Mouse (Mus musculus): ENCODE data around the gene Morf4l2.
"Not testable (repeated sequence)": the region's sequence is repeated elsewhere in the genome, so short reads cannot be mapped to it uniquely, and the experiment has no call there.

The Morf4l2 gene

DNA sequence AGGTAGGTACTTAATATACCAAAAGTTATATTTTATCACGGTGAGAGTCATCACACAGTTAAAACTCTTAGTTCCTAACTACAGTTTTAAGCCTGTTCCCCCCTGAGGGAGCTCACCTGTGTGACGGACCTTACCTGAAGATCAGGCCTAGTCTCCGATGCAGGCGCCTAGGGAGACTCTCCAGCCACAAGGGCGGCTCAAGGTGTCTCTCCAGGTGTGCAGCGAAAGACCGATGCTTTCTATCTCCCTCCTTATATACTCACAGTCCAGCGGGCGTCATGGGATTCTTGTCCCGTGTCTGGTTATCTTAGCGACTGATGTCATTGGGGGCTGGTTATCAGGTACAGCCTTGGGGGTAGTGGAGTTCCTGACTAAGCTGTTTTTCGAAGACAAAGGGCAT, at the start of gene Morf4l2:
Morf4l2 (minus strand) TSS at position 232 of the 400 bp plus-strand sequence.
- no peak for DNase-seq (ENCODE audit: low spot score in 2 of 2)

DNA sequence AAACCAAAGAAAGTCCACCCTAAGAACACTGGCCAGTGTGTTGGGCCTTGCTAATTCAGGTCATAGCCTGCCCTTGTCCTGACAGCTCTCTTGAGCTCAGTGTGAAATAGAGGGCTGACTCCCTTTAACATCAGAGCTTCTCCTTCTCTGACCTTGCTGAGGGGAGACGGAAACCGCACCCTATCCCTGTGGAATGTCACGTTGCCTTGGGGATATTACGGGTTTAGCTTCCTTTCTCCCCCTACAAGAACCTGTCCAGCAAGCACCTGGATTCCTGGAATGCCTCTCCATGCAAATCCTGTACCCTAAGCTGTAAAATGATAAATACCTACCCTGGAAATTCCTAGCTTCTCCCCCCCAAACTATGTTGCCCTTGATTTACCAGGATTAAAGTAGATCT, 46.0 kb upstream of the Morf4l2 start:
- DNase-seq (ENCODE audit: low spot score in 2 of 2) = no peak

DNA sequence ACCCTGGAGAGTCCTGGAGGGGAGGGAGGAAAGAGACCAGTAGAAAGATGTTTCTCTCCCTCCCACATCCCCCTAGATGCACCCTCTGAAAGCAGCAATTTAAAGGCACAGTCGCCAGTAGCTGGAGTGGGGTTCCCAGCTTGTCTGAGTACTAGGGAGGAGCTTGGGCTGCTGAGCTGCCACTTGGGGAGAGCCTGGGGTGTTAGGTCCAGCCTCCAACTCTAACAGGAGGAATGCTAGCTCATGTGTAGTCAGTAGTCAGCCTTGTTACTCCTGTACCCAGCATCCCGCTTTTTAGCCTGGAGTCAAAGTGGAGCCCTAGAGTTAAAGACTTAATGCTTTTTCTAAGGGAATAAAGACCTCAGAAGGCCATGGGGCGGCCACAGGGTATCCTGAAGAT, 36.6 kb upstream of the Morf4l2 start, which contains the start of gene Glra4:
Glra4 (minus strand) TSS at position 101 of the 400 bp plus-strand sequence.
- DNase-seq (ENCODE audit: low spot score in 2 of 2) = no peak

DNA sequence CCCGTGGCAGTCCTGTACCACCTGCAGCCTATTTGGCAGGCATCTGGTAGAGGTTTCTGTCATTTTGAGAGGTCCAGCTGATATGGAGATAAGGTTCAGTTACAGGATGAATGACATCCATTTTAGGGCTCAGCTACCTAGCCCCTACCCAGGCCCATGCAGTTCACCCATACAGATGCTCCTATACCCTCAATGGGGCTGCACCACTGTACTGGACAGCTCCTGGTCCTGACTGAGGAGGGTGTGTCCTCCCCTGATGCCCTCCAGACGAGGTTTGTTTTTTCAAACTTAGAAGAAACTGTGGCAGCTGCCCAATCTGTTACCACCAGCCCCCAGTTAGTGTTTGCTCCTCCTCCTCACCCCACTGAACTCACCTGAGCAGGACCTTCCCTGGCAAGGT, 35.8 kb upstream of the Morf4l2 start:
- DNase-seq (ENCODE audit: low spot score in 2 of 2) = no peak

DNA sequence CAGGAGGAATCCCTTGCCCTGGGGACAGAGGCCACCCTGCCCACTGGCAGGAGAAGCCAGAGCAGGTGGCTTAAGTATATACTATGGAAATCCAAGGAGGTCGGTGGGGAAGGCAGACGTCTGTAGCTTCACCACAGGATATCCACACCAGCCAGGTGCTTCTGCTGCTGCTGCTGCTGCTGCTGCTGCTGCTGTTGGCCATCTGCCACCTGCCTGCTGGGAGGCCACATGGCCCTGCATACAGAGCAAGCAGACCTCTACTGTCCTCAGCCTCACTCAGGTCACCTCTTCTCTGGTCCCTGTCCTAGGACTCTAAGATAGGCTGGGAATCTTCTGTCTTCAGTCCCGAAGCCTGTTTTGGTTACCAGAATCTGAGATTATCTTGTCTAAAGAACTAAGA, 34.6 kb upstream of the Morf4l2 start:
- DNase-seq (ENCODE audit: low spot score in 2 of 2) = no peak

DNA sequence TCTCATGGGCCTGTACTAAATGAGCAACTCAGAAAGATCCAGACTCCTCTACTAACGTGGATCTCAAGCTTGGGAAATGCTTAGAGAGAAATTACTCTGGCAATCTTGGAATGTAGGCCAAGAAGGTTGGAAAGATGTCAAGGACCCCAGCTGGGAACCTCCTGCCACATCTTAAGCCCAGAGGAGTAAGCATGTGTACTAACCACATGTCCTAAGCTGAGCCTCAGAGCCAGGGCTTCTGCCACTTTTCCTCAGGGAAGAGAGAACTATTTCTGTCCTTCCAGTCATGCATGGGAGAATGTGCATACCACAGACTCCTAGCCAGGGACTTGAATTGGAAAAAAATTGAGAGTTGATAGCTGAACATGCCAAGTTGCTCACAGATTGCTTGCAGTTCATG, 29.5 kb upstream of the Morf4l2 start:
- DNase-seq (ENCODE audit: low spot score in 2 of 2) = no peak

DNA sequence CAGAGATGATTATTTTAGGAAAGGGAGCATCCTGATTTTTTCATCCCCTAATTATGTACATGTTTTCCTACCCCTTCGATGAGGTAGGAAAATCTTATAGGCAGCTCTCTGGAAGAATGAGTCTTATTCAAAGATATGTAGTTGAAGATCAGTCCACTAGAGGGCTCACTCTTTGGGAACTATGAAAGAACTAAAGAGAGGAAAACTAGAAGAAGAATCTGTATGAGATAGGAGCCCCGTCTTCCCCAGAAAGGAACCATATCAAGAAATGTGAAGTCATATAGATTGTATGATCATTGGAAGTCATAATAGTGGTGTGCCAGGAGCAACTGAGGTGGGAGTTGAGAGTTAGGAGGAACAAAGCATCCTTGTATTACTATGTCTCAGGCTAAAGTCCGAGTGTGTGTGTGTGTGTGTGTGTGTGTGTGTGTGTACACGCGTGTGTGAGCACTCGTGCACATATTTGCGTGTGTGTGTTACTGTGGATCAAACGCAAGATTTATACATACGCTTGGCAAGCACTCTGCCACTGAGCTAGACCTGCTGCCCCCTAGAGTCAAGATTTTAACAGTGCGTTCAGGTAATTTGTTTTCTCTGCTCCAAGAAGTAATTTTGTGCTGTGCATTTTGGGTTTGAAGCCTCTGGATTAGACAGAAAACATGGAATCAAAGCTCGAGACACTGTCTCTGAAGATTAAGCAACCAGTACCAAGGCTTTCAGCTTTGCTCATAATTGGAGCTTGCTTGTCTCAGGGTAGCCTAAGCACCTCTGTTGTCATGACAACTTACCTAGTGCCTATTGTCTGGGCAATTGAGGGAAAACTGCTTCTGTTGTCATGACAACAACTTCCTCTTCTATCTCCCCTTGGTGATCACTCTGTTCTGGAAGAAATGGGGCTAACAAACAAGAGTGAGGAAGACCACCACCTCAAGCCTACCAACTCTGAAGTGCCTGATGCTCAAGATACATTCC, 17.9 kb upstream of the Morf4l2 start:
- no peak for DNase-seq (ENCODE audit: low spot score in 2 of 2)

DNA sequence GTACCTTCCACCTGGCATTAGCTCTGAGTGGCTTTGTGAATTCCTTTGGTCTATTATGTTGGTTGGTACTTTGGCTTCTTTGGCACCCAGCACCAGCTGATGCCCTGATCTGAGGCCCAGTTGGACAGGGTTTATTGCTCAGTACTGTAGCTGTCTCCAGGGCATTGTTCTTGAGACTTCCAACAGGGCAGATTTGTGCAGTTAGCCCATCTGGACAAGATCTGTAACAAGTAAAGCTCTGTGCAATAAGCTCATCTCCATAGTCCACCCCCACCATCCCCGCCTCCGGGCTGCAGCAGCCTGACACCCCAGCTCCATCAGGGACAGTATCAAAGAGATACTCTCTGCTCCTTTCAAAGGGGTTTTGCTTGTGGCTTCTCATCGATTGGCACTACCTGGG, 12.0 kb upstream of the Morf4l2 start:
- peak in 1 of 2 experiments; percentile 27 for DNase-seq (ENCODE audit: low spot score in 2 of 2)

DNA sequence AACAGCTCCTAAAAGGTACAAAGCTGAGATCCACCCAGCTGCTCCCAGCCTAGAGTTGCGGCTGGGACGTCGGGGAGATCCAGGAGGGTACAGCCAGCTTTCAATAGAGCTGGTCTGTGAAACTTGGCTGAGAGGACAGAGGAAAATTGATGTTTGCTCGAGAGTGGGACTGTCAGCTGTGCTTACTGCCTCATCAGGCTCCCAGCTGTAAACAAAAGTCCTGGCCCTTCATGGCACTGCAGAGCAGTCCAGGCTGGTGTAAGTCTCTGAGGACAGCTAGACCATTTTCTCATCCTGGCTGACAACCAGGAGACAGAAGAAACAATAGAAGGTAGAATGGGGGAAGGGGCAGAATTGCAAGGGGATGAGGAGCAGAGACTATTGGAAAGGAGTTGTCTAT, 5.8 kb upstream of the Morf4l2 start:
- DNase-seq (ENCODE audit: low spot score in 2 of 2) = peak in 1 of 2 experiments; percentile 26

DNA sequence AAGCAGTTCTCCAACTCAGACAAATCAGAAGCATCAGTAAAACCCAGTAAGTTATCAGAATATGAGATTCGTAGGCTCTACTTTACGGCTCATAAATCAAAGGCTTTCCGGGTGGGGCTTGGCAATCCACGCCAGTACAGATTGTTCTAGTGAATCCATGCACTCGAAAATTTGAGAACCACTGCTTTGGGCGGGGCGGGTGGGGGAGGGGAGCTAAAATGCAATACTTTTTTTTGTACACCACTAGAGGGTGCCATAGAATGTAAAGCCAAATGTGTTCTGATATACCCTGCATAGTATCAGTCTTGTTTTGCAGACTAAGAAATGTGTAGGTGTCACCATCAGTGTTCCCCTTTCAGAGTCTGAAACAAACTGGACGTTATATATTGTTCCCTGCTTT, 1.2 kb upstream of the Morf4l2 start:
- no peak for DNase-seq (ENCODE audit: low spot score in 2 of 2)

DNA sequence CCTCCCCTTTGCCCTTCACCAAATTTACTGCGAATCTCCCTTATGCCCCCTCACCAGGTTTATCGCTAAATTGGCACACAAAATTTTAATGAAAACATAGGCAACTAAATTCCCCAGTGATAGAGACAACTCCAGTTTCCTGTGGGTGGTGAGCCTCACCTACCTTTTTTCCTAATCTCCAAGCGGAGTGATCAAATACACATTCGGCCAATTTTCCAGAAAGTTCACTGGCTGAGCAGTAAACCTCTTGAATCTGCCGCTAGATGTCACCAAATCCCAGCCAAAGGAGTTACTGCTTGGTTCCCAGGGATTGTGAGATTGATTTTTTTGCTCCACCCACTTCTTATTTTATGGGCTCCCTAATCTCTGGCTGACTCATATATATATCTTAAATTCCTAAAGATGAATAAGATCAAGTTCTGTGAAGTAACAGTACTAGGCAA, 808 bp downstream of the Morf4l2 start:
- peak in 1 of 2 experiments; percentile 62 for DNase-seq (ENCODE audit: low spot score in 2 of 2)

DNA sequence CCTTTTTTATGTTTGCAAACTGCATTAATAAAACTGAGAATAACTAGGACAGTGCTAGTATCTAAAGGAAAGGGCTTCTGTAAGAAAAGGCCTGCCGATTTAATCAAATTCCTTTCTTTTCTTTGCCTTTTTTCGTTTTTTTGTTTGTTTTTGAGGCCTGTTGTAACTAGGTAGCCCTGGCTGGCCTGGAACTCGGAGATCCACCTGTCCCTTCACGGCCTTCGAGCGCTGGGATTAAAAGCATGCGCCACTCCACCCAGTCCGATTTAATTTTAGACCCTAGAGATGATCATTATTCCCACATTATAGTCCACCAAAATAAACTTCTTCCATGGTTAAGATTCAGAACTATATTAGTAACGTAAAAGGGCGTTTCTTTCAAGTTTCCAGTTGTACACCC, 1.2 kb downstream of the Morf4l2 start:
- DNase-seq (ENCODE audit: low spot score in 2 of 2) = no peak

DNA sequence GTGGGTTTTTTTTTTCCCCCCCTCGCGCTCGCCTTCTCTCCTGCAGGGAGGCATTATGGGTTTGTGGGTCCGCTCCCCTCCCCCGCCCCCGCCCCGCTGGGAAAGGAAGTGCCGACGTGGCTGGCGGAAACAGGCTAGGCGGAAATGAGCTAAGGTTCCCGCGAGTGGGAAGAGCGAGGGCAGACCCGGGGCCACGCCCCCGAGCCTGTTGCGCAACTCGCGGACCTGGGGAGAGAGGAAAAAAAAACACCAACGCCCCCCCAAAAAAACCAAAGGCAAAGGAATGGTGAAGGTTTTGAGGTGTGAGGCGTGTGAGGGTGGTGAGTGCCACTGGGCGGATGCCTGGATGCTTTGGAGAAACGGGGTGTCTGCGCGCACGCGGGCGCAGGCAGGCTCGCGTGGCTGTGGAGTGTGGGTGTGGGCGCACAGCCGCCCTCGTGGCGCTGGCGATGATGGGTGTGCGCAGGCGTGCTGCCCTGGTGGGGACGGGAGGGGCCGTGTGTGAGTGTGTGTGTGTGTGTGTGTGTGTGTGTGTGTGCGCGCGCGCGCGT, 1.8 kb downstream of the Morf4l2 start:
- peak; percentile 46 to 67 for DNase-seq (ENCODE audit: low spot score in 2 of 2)

DNA sequence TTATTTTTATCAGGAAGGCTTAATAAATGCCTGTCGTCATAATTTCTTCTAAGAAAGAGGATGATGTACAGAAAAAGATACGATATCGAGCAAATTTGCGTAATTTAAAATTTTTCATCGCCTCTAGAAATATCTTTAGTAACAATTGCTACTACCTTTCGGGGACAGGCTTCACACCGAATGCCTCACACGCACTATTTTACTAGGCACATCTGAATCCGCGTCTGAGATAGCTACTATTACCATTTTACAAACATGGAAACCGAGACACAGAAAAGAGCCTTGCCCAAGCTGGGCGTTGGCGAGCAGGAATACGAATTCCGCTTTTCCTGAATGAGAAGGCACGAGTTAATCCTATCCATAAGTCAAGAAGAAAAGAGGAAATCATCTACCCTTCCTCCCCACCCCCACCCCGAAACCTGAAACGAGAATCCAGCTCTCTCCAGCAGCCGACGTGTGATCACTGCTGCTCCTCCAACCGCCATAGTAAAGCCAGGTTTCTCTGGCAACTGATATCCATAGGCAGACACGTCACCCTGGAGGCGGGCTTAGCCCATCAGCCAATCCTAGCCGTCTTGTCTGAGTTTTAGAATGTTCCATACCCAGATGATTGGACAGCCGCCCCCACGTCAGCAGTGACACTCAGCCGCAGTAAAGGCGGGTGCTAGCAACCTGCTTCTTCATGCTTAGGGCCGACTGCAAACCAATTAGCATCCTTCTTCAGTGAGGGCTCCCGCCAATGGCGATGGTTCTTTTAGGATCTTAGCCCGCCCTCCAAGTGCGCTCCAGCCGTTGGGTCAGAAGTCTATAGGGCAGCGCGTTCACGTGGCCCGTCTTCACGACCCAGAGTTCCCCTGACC, 2.5 kb downstream of the Morf4l2 start:
- DNase-seq (ENCODE audit: low spot score in 2 of 2) = peak; percentile 96 to 99

DNA sequence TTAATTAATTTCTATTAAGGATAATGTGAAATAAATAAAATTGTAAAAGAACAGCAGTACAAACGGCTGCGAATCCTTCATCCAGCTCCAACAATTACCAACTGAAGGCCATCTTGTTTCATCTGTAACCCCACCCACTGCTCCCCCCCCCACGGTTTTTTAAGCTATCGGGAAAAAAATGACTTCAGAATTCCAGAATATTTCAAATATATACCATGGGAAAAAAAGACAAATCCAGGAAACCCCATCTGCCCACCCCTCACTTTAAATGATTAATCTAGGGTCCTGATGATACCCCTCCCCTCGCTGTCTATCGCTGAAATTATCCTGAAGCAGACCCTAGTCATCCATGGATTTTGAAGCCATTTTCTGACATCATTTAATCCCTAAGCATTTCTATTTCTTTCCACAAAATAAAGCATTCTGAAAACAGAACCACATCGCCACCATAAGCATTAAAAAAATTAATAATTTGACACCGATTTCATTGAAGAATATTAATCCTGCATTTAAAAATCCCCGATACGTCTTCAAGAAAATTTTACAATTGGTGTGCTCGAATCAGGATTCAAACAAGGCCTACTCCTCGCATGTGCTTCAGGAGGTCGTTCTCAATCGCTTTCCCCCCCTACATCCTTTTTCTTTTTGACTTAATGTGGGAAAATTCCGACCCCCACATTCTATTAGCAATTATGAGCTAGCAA, 3.3 kb downstream of the Morf4l2 start:
- no peak for DNase-seq (ENCODE audit: low spot score in 2 of 2)

DNA sequence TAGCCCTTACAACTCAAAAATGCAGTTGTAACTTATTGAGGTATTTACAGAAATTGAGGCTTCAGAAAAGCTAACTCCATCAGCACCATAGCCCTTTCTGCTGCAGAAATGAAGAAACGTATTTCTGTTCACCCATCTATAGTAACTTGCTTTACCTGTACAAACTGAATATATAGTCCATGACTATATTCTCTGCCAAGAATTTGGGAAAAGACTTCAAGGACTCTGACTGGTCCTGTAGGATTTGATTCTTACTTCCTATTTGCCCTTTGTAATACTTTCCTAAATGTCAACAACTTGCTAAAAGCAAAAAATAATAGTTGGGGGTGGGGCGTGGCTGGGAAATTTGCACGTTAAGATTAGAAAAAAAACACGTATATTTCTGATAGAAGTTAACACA, 11.5 kb downstream of the Morf4l2 start:
- no peak for DNase-seq (ENCODE audit: low spot score in 2 of 2)

DNA sequence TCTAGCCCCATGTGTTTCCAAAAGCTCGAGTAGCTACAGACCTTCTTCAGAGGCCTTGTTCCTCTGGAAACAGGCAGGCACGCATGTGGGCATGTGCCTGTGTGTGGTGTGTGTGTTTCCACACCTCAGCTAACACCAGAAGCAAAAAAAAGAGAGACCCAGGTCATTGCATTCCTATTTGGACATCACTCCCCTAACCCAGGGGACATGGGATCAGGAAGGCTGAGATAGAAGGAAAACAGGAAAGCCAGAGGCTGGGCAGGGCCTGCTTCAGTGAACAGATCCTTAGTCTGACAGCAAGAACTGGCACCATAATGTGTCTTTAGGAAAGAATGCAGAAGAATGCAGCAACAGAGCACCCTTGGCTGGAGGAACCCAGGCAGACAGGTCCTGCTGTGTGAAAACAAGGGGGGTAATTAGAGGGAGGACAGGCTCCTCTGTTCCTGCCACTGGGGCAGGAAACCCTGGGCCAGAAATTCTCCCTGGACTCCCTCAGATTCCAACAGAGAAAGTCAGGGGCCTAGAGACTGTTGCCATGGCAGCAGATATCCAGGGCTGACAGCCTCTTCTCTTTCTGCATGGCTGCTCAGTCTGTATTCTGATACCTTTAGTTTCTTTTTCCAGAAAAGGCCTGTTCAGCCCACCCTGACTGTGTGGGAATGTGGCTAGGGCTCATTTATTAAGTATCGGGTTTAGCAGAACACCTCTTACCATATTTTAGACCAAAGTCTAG, 28.6 kb downstream of the Morf4l2 start:
- not testable (repeated sequence) for DNase-seq (ENCODE audit: low spot score in 2 of 2)

DNA sequence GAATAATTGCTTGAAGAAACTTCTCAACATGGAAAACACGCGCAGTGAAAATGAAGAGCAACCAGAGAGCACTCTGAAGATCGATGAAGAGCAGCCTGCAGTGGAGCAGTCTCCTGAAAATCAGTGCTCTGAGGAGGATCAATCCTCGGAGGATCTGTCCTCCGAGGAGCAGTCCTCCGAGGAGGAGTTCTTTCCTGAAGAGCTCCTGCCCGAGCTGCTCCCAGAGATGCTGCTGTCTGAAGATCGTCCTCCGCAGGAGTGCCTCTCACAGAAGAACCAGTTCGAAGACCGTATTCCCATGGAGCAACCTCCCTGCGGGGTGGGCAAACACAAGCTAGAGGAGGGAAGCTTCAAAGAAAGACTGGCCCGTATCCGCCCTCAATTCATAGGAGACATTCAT, 34.7 kb downstream of the Morf4l2 start:
- no peak for DNase-seq (ENCODE audit: low spot score in 2 of 2)

DNA sequence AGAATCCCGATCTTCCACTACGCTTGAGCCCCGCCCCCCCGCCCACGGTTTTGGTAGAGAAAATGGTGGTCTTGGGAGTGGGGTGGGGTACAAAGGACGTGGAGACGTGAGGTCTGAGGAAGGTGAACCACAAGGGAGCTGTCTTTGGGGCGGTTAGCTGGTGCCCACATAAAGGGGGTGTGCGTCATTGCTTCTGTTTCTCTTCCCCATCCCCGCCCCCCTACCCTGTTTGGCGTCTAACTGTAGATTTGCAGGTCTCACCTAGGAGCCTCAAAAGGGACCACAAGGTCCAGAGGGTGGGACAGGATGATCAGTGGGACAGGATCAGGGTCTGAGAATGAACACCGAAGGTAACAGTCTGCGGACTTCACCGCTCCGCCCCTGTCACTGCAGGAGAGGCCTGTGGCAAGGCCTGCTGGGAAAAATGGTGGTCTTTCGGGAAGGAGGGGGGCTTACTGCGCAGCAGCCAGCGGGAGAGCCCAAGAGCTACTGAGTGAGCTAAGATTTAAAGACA, 35.3 kb downstream of the Morf4l2 start:
- DNase-seq (ENCODE audit: low spot score in 2 of 2) = peak; percentile 18 to 34

DNA sequence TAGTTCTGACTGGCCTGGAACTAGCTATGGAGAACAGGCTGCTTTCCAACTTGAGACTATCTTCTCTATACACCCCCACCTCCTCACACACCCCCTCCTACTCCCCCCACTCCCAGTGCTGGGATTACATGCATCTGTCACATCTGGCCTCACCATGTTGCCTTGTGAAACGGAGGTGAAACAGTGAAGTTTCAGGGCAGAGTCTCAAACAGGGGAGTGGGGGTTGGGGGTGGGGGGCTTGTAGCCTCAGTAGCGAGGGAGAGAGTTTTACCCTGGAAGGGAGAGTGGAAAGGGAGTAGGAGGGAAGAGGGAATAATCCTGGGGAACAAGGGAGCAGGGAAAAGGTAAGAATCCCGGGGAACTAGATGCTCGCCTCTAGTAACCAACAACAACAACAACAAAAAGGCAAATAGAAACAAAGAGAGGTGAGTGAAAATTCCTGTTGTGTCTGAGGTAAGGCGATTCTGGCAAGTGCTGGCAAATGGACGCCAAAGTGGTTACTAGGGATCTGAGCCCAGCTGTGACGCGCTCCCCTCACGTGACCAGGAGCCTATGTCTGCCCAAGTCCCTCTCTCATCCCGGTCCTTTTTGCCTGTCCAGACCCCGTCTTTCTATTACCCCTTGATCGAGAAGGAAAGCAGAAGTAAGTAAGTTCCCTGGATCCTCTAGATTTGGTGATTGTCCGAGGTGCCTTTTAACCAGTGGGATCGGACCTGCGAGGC, 35.9 kb downstream of the Morf4l2 start, which contains the start of gene Tceal1:
Tceal1 (plus strand) TSS at position 537 of the 722 bp plus-strand sequence.
- DNase-seq (ENCODE audit: low spot score in 2 of 2) = peak in 1 of 2 experiments; percentile 67
